Mouse (Mus musculus) limb, embryonic 10.5 days (tissue): ENCODE measurements around the gene Pou5f2. TPM values are rescaled to one million over a fixed set of nuclear protein-coding genes. Genes with fewer than 3 reads are reported as not detected.

Experiments
- DNase-seq: peaks from one replicate; pipeline ENCODE4 v3.0.0-alpha.2; 2017; ENCODE audit warnings: low spot score
- H3K27ac ChIP-seq: fragments of 300-500 bp; sonication (generic); 2 replicates; pipeline ENCODE4 v1.5.1; 2016; ENCODE audit warnings: mild to moderate bottlenecking
- H3K27me3 ChIP-seq: fragments of 300-500 bp; sonication (generic); 2 replicates; pipeline ENCODE4 v1.6.1; 2016; ENCODE audit warnings: low read depth, mild to moderate bottlenecking; ENCODE audit not compliant: poor library complexity, severe bottlenecking
- H3K36me3 ChIP-seq: fragments of 300-500 bp; sonication (generic); 2 replicates; pipeline ENCODE4 v1.6.1; 2016; ENCODE audit warnings: mild to moderate bottlenecking, moderate library complexity
- H3K4me1 ChIP-seq: fragments of 300-500 bp; sonication (generic); 2 replicates; pipeline ENCODE4 v1.6.1; 2016
- H3K4me3 ChIP-seq: fragments of 300-500 bp; sonication (generic); 2 replicates; pipeline ENCODE4 v1.5.1; 2016; ENCODE audit warnings: mild to moderate bottlenecking, moderate library complexity
- H3K9me3 ChIP-seq: fragments of 300-500 bp; sonication (generic); replicated peaks from 2 replicates; pipeline ENCODE4 v1.6.1; 2016; ENCODE audit warnings: mild to moderate bottlenecking
- WGBS: fragments of 180-500 bp; shearing (Covaris S2); methylation state at CpG from one replicate; pipeline ENCODE4 v1.1.7; 2016; 5-methylcytosine and 5-hydroxymethylcytosine counted together
- polyA plus RNA-seq: library from polyadenylated mRNA; unstranded; fragments of >200 nt; fragmentation: Nextera tagmentation; extraction: Ambion mirVana; gene quantifications from 2 replicates; pipeline ENCODE4 v1.2.1, GENCODE M21; 2016

Pou5f2 gene
- polyA plus RNA-seq, result 1.1 and 1.8 TPM in 2 replicates

DNA sequence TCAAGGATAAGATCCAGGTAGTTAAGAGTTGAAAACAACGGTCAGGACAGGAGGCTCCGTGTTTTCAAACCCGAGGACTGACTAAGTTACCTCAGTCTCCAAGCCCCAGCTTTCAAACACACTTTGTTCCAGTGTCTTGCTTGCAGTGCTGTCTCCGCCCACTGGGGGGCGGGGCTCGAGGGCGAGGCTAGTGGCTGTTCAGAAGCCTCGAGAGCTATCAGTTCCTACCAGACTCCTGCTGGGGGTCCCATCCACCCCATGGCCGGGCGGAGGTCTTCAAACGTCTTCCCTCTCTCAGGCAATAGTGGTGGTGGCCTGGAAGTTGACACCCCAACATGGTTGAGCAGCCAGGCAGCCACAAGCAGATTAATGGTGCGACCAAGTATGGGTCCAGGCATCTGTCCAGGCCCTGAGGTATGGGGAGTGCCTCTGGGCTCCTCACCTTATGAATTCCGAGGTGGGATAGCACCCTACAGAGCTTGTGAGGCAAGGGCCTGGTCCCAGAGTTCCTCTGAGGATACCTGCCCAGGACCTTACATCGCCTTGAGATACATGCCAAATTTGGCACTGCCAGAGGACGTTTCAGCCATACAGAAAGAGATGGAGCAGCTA is at the start of gene Pou5f2:
Pou5f2 (plus strand) TSS at position 220 of the 612 bp plus-strand sequence.
- Histone ChIP-seq H3K27ac (no peak within 1 kb of the TSS), H3K9me3 (no peaks in the 10 kb centered on the region), H3K27me3 (no peaks in the 10 kb centered on the region), H3K36me3 (no peaks in the 10 kb centered on the region), H3K4me1 (no peaks in the 10 kb centered on the region), H3K4me3 (no peak within 1 kb of the TSS)
- peak; percentile 37 for DNase-seq
- WGBS, result 53% methylated on average over 15 of the region's 15 CpGs

GRCm38 (mm10) chr13:77976248-77976647 is 48.5 kb upstream of the Pou5f2 start:
- no peaks in the 10 kb centered on the region for H3K9me3 ChIP-seq
- no peaks in the 10 kb centered on the region for H3K36me3 ChIP-seq
- H3K27me3 ChIP-seq, result no peaks in the 10 kb centered on the region
- no peaks in the 10 kb centered on the region for H3K4me1 ChIP-seq
- no peak overlapping the region for H3K27ac ChIP-seq
- DNase-seq, result no peak
- H3K4me3 ChIP-seq, result no peak overlapping the region
- 92% methylated on average over 3 of the region's 3 CpGs for WGBS

DNA sequence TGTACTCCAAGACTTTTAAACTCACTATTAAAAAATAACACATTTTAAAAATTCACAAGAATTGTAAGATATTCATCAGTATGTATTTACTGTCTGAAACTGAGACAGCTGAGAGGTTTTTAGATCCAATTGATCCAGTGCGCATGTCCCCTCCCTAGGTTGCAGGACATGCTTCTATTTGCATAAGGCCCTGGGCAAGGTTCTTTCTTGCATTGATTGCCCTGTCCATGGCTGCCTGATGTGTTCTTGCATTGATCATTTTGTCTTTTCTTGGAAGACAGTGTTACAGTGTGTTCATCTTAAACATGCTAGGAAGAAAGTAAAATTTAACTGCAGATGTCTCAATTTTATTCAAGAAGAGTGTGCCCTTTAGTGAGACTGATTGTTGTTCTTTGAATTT is 47.6 kb upstream of the Pou5f2 start:
- WGBS, result 84% methylated on average over 1 of the region's 1 CpGs
- Histone ChIP-seq H3K9me3 (no peaks in the 10 kb centered on the region), H3K27me3 (no peaks in the 10 kb centered on the region), H3K36me3 (no peaks in the 10 kb centered on the region), H3K4me1 (no peaks in the 10 kb centered on the region), H3K27ac (no peak overlapping the region), H3K4me3 (no peak overlapping the region)
- DNase-seq, result no peak

GRCm38 (mm10) chr13:77982105-77982851 is 42.4 kb upstream of the Pou5f2 start:
- no peak overlapping the region for H3K27ac ChIP-seq
- no peak for DNase-seq
- no peaks in the 10 kb centered on the region for H3K27me3 ChIP-seq
- H3K36me3 ChIP-seq, result no peaks in the 10 kb centered on the region
- H3K4me1 ChIP-seq, result no peaks in the 10 kb centered on the region
- 25% methylated on average over 5 of the region's 5 CpGs for WGBS
- no peak overlapping the region for H3K4me3 ChIP-seq
- H3K9me3 ChIP-seq, result no peaks in the 10 kb centered on the region

DNA sequence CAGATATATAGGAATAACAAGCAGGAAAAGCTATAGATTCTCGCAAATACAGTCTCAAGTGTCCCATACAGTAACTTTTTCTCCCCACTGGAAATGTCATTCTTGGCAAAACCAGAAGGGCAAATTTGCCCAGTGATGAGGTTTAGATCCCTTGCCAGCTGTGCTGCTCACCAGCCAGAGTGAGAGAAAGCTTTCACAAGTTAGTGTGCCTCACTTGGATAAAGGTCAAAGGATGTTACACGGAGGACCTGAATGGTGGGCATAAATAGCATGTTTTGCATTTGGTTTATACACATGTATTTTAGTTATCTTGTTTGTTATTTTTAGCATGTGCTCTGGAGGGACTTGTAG is 41.9 kb upstream of the Pou5f2 start:
- no peak for DNase-seq
- Histone ChIP-seq H3K27ac (no peak overlapping the region), H3K27me3 (no peaks in the 10 kb centered on the region), H3K9me3 (no peaks in the 10 kb centered on the region), H3K4me1 (no peaks in the 10 kb centered on the region), H3K36me3 (no peaks in the 10 kb centered on the region), H3K4me3 (no peak overlapping the region)
- 85% methylated on average over 2 of the region's 2 CpGs for WGBS

GRCm38 (mm10) chr13:77991189-77991886 is 33.4 kb upstream of the Pou5f2 start:
- no peak for DNase-seq
- WGBS, result 80% methylated on average over 5 of the region's 5 CpGs

DNA sequence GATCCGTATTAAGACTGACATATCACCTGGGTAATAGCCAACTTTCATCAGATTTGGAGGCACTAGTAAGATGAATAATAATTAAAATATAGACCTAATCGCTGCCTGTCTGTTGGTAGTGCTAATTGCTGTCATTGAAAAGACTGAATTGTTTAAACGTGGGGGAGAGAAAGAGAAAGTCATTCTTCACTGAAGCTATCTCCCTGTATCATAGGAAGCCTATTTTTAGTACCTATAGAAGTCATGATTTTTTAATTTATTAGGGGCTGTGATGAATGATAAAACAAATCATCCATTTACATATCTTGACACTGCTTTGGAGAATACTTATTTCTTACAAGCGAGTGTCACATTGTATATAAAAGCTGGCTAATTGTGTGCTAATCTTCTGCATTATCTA is 20.1 kb upstream of the Pou5f2 start:
- Histone ChIP-seq H3K4me1 (no peaks in the 10 kb centered on the region), H3K27ac (no peak overlapping the region)
- 78% methylated on average over 4 of the region's 4 CpGs for WGBS

More at GRCm38 (mm10) chr13:77991189-77991886, 33.4 kb upstream of the Pou5f2 start:
- H3K9me3 ChIP-seq, result no peaks in the 10 kb centered on the region
- no peaks in the 10 kb centered on the region for H3K27me3 ChIP-seq
- no peak overlapping the region for H3K27ac ChIP-seq
- no peaks in the 10 kb centered on the region for H3K4me1 ChIP-seq
- H3K4me3 ChIP-seq, result no peak overlapping the region
- no peaks in the 10 kb centered on the region for H3K36me3 ChIP-seq

GRCm38 (mm10) chr13:78005344-78005743 is 19.4 kb upstream of the Pou5f2 start:
- Histone ChIP-seq H3K27ac (no peak overlapping the region), H3K36me3 (no peaks in the 10 kb centered on the region), H3K4me1 (no peaks in the 10 kb centered on the region), H3K9me3 (no peaks in the 10 kb centered on the region), H3K4me3 (no peak overlapping the region), H3K27me3 (no peaks in the 10 kb centered on the region)
- WGBS, result 58% methylated on average over 3 of the region's 3 CpGs
- DNase-seq, result no peak

More for the DNA sequence above, 20.1 kb upstream of the Pou5f2 start:
- Histone ChIP-seq H3K36me3 (no peaks in the 10 kb centered on the region), H3K27me3 (no peaks in the 10 kb centered on the region), H3K9me3 (no peaks in the 10 kb centered on the region), H3K4me3 (no peak overlapping the region)
- DNase-seq, result no peak

DNA sequence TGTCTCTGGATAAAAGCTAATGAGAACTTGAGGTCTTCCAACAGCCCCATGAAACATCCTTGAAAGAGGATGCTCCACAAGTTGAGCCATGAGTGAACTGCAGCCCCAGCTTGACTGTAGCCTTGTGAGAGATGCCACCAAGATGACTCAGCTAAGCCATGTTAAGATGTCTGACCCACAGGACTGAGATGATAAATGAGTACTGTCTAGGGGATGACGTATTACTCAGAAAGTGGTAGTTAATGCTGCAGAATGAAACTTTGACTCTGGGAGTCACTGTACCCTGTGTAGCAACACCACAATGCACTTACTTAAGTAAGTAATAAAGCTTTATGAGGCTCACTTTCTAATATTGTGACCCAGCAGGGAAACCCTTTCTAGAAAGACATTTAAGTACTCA is 14.5 kb upstream of the Pou5f2 start:
- Histone ChIP-seq H3K27ac (no peak overlapping the region), H3K36me3 (no peaks in the 10 kb centered on the region), H3K4me3 (no peak overlapping the region), H3K4me1 (no peaks in the 10 kb centered on the region), H3K9me3 (no peaks in the 10 kb centered on the region), H3K27me3 (no peaks in the 10 kb centered on the region)
- no peak for DNase-seq
- WGBS, result 96% methylated on average over 1 of the region's 1 CpGs

DNA sequence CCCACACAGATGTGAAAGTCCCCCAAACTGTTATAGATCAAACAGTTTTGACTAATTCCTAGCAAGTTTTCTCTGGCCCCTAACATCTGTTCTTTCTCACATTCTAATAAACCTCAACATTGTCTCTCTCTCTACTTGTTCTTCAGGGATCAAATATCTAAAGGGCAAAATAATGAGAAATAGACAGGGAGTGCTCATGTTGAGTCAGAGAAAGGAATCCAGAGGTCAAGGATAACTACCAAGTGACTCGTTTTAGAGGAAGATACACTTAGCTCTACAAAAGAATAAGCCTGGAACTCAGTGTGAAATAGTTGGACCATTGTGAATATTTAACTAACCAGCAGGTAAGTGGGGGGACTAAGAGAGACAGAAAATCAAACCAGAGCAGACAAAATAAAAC is 8.1 kb downstream of the Pou5f2 start:
- Histone ChIP-seq H3K4me1 (no peaks in the 10 kb centered on the region), H3K9me3 (no peaks in the 10 kb centered on the region), H3K36me3 (no peaks in the 10 kb centered on the region), H3K27ac (no peak overlapping the region), H3K27me3 (no peaks in the 10 kb centered on the region), H3K4me3 (no peak overlapping the region)
- 57% methylated on average over 1 of the region's 1 CpGs for WGBS
- no peak for DNase-seq

- 62% methylated on average over 1 of the region's 1 CpGs for WGBS
- Histone ChIP-seq H3K27me3 (peaks cover 9% of the 10 kb centered on the region; the same call in 1 of the 2 replicates), H3K4me3 (no peak overlapping the region), H3K36me3 (no peaks in the 10 kb centered on the region), H3K4me1 (no peaks in the 10 kb centered on the region), H3K27ac (no peak overlapping the region), H3K9me3 (no peaks in the 10 kb centered on the region)
- no peak for DNase-seq
Measured at GRCm38 (mm10) chr13:78037203-78037602, 12.5 kb downstream of the Pou5f2 start.

- no peak for DNase-seq
- 72% methylated on average over 6 of the region's 6 CpGs for WGBS
- Histone ChIP-seq H3K36me3 (no peaks in the 10 kb centered on the region), H3K4me1 (peaks cover 8% of the 10 kb centered on the region; the same call in 1 of the 2 replicates), H3K4me3 (no peak overlapping the region), H3K9me3 (no peaks in the 10 kb centered on the region), H3K27ac (no peak overlapping the region), H3K27me3 (peaks cover 22% of the 10 kb centered on the region; the same call in 1 of the 2 replicates)
Measured at GRCm38 (mm10) chr13:78043203-78043602, 18.5 kb downstream of the Pou5f2 start.

GRCm38 (mm10) chr13:78045116-78045515 is 20.4 kb downstream of the Pou5f2 start:
- peaks cover 8% of the 10 kb centered on the region; the same call in 1 of the 2 replicates for H3K4me1 ChIP-seq
- H3K27ac ChIP-seq, result no peak overlapping the region
- H3K4me3 ChIP-seq, result no peak overlapping the region
- DNase-seq, result peak; percentile 50
- 13% methylated on average over 5 of the region's 5 CpGs for WGBS
- H3K9me3 ChIP-seq, result no peaks in the 10 kb centered on the region
- H3K36me3 ChIP-seq, result no peaks in the 10 kb centered on the region
- peaks cover 22% of the 10 kb centered on the region; the same call in 1 of the 2 replicates for H3K27me3 ChIP-seq
